ENCODE assay signal across 8 mouse cellular contexts in genomic region chr1:63115540-63115939, GRCm38 (mm10). TPM values are rescaled to one million over a fixed set of nuclear protein-coding genes. Genes with fewer than 3 reads are reported as not detected.
DNase-seq lines count a peak whose midpoint lies in the region; ATAC-seq and TF ChIP-seq lines count a peak whose summit lies in the region.

No protein-coding gene starts in this region.

- TF ChIP-seq POLR2A in kidney, adult 2 months (IDR thresholded peaks at IDR 0.05; ENCODE audit: low read depth, low read length) = no peak

- H3K36me3 ChIP-seq in kidney, adult 2 months (ENCODE audit: control insufficient read depth, insufficient read depth, low read length) = peaks cover 3% of the 10 kb centered on the region; the same call in 1 of the 2 replicates
- H3K36me3 ChIP-seq in hindbrain, embryonic 16.5 days (ENCODE audit: control insufficient read depth, insufficient read depth, low read length) = peaks cover 6% of the 10 kb centered on the region
- peaks cover 5% of the 10 kb centered on the region for H3K36me3 ChIP-seq in midbrain, embryonic 16.5 days (ENCODE audit: control insufficient read depth, insufficient read depth, low read length)

- WGBS in kidney, adult 2 months = 5% methylated on average over 3 of the region's 3 CpGs
- 56% methylated on average over 3 of the region's 3 CpGs for WGBS in hindbrain, embryonic 16.5 days
- WGBS in midbrain, embryonic 16.5 days = 50% methylated on average over 3 of the region's 3 CpGs

- H3K4me3 ChIP-seq in kidney, adult 2 months (ENCODE audit: insufficient read depth, low read depth, low read length) = peak overlapping the region; percentile 38
- peak overlapping the region; percentile 91 for H3K4me3 ChIP-seq in hindbrain, embryonic 16.5 days (ENCODE audit: low read length)
- H3K4me3 ChIP-seq in midbrain, embryonic 16.5 days (ENCODE audit: low read depth, low read length) = peak overlapping the region; percentile 96

- H3K4me2 ChIP-seq in hindbrain, embryonic 16.5 days (ENCODE audit: low read length) = peak overlapping the region; percentile 94
- peak overlapping the region; percentile 92 for H3K4me2 ChIP-seq in midbrain, embryonic 16.5 days (ENCODE audit: low read length)

- TF ChIP-seq CTCF in kidney, adult 2 months (conservative IDR thresholded peaks at IDR 0.05; ENCODE audit: insufficient read depth, insufficient read length, low read depth, low read length) = no peak

- H3K27ac ChIP-seq in kidney, adult 2 months (ENCODE audit: insufficient read depth, low read depth, low read length) = peak overlapping the region; percentile 47
- peak overlapping the region; percentile 97; the same call in 1 of the 2 replicates for H3K27ac ChIP-seq in hindbrain, embryonic 16.5 days (ENCODE audit: low read depth, low read length)
- H3K27ac ChIP-seq in midbrain, embryonic 16.5 days (ENCODE audit: low read length) = peak overlapping the region; percentile 95

- no peaks in the 10 kb centered on the region for H3K9me3 ChIP-seq in hindbrain, embryonic 16.5 days (ENCODE audit: control insufficient read depth, low read length)
- H3K9me3 ChIP-seq in midbrain, embryonic 16.5 days (replicated peaks; ENCODE audit: control insufficient read depth, low read length, poor library complexity, severe bottlenecking) = no peaks in the 10 kb centered on the region

- no peaks in the 10 kb centered on the region for H3K27me3 ChIP-seq in kidney, adult 2 months (replicated peaks; ENCODE audit: control insufficient read depth, insufficient read depth, low read length)
- no peaks in the 10 kb centered on the region for H3K27me3 ChIP-seq in hindbrain, embryonic 16.5 days (replicated peaks; ENCODE audit: control insufficient read depth, insufficient read depth, low read length)
- H3K27me3 ChIP-seq in midbrain, embryonic 16.5 days (ENCODE audit: control insufficient read depth, insufficient read depth, low read depth, low read length) = no peaks in the 10 kb centered on the region

- DNase-seq in kidney, adult 2 months = peak; percentile 34
- no peak for DNase-seq in kidney, postnatal 25 days
- peak; percentile 21 for DNase-seq in brain, adult 2 months (ENCODE audit: low read depth, low spot score)
- no peak for DNase-seq in thymus, adult 18-20 months
- no peak for DNase-seq in layer of hippocampus, postnatal 14 days (ENCODE audit: low spot score in 2 of 2)
- no peak for DNase-seq in adrenal gland, postnatal 10 days

- peak overlapping the region; percentile 100; the same call in 1 of the 2 replicates for H3K9ac ChIP-seq in hindbrain, embryonic 16.5 days (ENCODE audit: low read depth, low read length)
- peak overlapping the region; percentile 100; the same call in 1 of the 2 replicates for H3K9ac ChIP-seq in midbrain, embryonic 16.5 days (ENCODE audit: low read depth, low read length)

- ATAC-seq in hindbrain, embryonic 16.5 days = no peak
- ATAC-seq in midbrain, embryonic 16.5 days = no peak

- peaks cover 15% of the 10 kb centered on the region; the same call in 1 of the 2 replicates for H3K4me1 ChIP-seq in kidney, adult 2 months (ENCODE audit: control insufficient read depth, insufficient read depth, low read length)
- peaks cover 31% of the 10 kb centered on the region for H3K4me1 ChIP-seq in hindbrain, embryonic 16.5 days (ENCODE audit: control insufficient read depth, insufficient read depth, low read depth, low read length)
- peaks cover 33% of the 10 kb centered on the region for H3K4me1 ChIP-seq in midbrain, embryonic 16.5 days (ENCODE audit: control insufficient read depth, insufficient read depth, low read length)

RNA-seq across cellular contexts. Expression of gene Ino80d, which starts 1.1 kb away (rescaled TPM):
- polyA plus RNA-seq in kidney, adult 2 months (2012; rRNA removed) = 8.1 and 10.0 TPM in 2 replicates
- polyA plus RNA-seq in hindbrain, embryonic 16.5 days (2015; fragmentation: Nextera tagmentation; extraction: Ambion mirVana) = 7.5 and 9.1 TPM in 2 replicates
- polyA plus RNA-seq in midbrain, embryonic 16.5 days (2015; fragmentation: Nextera tagmentation; extraction: Ambion mirVana) = 8.9 and 9.6 TPM in 2 replicates
- total RNA-seq in layer of hippocampus, postnatal 14 days (2021) = 10 to 100 TPM; 27.2 to 28.9 TPM
- total RNA-seq in adrenal gland, postnatal 10 days (2021) = 10 to 100 TPM; 24.3 to 32.6 TPM

Comparison
In these comparisons a context has a peak if more than half of its experiments do, and no peak if none do; other contexts are left out.
1. DNase-seq: peak in kidney, adult 2 months (single experiment) and brain, adult 2 months (single experiment); none in kidney, postnatal 25 days (0 of 2), thymus, adult 18-20 months (0 of 2), layer of hippocampus, postnatal 14 days (0 of 2) and adrenal gland, postnatal 10 days (single experiment).
2. H3K27ac ChIP-seq: peak in every context shown above with its lines; median percentile 97 in hindbrain, embryonic 16.5 days; 95 in midbrain, embryonic 16.5 days; 47 in kidney, adult 2 months.
3. H3K4me3 ChIP-seq: peak in every context shown above with its lines; median percentile 96 in midbrain, embryonic 16.5 days; 91 in hindbrain, embryonic 16.5 days; 38 in kidney, adult 2 months.